Mouse (Mus musculus) adrenal gland, postnatal 25 days (tissue): Measurements from ENCODE around the gene Phyhipl. TPM values are rescaled to one million over a fixed set of nuclear protein-coding genes. Genes with fewer than 3 reads are reported as not detected.

Experiments
- DNase-seq: peaks from one replicate; pipeline ENCODE4 v3.0.0; 2021; ENCODE audit warnings: mixed read lengths
- total RNA-seq: library from RNA; stranded (reverse); gene quantifications from 2 replicates; pipeline ENCODE4 v1.2.3, GENCODE M21; 2021

The Phyhipl gene
- total RNA-seq, 1 experiment from 2014 or later: 3.2 TPM

DNA sequence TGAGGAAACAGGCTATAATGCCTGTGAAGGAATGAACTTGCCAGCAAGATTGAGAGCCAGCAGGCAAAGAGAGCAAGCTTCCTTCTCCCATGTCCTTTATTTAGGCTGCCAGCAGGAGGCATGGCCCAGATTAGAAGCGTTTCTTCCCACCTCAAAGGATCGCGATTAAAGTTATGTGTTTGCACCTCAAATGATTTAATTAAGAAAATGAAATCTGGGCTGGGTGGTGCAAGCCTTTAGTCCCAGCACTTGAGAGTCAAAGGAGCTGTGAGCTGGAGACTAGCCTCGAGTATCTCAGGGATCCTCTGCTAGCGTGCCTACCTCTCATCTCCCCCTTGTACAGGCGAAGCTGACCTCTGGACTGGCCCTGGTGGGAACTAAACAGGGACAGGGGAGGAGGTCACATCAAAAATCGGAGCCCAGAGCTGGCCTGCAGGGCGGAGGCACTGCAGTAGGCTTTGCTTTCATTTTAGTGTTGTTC lies 122.4 kb downstream of the Phyhipl start:
- no peak for DNase-seq

DNA sequence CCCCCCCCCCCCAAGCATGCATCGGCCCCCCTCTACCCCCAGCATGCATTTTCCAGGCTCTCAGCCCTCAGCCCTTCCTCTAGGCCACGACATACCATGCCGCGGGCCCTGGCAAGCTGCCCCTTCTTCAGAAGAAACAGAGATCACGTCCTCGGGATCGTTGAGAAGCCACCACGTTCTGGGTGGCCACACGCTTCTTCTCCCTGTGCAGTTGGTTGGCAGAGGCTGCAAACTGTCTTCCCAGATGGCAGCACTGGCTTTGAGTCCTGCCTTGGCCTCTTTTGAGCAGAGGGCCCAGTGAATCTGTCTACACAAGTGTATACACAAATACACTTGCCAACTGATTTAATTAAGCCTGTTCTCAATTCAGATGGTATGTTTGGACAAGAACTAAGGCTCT lies 123.5 kb downstream of the Phyhipl start:
- DNase-seq: no peak

DNA sequence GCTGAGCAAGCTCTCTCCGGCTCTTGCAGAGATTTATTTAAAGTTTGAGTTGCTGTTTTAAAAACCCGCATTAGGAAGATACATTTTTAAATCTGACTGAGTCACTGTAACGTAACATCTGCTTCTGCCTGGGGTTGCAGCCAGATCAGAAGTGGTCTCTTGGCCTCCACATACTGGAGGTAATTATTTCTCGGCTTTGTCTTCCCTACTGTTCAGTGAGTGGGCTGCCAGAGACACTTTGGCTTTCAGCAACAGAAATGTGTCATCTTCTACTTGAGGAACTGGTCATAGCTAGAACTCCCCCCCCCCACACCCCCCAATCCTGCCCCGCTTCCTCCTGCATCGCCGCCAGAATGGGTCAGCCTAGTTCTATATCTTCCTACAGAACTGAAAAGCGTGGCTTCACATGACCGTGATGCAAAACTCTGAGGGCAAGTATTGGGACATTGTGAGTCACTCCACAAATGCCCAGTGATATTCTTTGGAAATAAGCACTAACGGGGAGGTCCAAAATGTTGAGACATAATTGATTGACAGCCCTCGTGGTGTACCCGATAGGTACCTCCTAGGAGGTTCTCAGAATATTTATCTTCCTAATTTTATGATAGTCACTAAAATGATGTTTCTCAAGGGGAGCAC lies 125.5 kb downstream of the Phyhipl start:
- no peak for DNase-seq

DNA sequence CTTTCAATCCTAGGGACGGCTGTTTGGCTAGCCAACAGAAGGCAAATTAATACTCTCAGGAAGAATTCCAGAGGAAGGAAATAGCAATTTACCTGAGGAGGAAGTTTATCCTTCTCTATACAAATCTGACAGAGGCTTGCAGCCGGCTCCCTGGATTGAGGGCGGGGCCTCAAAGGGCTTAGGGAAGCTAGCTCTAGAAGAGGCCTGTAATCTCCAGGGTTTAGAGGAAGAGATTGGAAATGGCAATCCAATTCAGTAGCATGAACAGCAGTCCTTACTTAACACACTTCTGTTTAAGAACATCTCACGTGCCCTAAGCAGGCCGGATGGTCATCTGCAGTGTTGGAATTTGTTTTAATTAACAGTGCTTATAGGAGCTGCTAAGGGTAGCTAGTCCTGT lies 134.4 kb downstream of the Phyhipl start:
- DNase-seq: no peak

DNA sequence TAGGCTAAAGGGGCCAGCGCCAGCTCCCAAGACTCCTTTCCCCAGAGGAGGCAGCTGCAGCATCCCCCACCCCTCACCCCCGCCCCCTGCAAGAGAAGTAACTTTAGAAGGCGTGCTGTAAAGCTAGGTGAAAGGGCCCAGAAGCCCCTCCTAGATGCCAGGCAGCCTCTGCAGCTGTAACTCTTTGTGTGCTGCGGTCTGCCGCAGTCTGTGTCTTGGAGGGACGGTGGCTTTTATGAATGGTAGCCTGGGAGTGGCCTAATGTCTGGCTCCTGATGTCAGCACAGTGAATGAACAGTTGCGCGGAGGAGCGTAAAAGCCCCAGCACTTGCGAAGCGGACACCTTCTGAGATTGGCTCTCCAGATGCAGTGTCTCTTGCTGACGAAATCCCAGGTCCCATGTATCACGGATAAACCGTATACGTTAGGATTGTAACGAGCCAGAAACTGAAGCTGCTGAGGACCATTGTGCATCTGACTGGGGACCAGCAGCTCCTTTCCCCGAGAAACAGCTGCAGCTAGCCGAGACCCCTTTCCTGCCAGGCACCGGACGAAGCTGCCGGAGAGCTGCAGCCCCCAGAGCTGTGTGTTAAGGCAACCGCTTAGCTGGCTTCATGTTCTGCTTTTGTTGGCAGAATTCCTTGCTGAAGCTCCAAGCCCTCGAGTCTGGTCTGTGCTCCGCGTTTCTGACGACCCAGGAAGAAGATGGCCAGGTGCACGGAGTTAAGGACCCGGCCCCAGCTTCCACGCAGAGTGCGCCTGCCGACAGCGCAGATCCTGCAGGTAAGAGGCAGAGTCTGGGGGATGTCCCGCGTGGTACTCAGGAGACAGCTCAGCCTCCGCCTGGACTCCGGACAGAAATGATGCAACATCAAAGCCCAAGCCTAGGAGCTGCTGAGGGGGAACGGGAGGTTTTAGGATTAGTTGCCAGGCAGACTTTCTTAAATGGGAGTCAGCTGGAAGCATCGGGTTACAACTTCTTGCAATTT lies 135.3 kb downstream of the Phyhipl start:
- DNase-seq: no peak

DNA sequence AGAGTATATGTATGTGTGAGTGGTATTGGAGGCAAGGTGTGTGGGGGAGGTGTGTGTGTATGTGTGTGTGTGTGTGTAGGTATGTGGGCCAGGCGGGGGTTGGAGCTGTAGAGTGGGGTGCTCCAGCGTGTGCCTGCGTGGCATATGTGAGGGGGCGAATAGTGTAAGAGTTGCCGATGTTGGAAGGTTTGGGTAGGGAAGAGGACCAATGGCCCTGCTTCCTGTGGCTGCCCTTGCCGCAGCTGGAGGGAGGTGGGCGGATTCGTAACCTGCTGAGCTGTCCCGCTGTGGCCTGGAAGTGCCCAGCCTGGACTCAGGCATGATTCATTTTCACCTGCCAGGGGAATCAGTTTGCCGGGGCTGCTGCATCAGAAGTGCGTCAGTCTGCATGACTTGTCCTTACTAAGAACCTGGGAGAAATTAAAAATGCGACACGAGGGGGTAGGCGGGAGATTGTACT lies 136.1 kb downstream of the Phyhipl start:
- DNase-seq: peak; percentile 23

DNA sequence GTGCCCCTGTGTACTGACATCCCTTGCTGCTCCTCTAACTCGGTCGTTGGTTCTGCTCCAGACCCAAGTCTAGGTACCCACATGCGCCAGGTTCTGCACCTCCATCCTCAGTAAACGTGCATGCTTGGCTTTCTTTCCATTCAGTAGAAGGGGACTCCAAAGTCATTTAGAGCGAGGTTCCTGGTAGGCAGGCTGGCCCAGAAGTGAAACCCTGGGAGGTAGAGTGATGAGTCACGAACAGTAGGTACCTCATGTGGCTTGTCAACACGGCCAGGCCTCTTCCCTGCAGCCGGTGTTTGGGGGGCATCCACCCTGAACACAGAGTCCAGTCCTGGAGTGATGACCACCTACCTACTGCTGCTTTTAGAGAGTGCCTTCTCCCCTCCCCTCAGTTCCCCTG lies 139.1 kb downstream of the Phyhipl start:
- no peak for DNase-seq

DNA sequence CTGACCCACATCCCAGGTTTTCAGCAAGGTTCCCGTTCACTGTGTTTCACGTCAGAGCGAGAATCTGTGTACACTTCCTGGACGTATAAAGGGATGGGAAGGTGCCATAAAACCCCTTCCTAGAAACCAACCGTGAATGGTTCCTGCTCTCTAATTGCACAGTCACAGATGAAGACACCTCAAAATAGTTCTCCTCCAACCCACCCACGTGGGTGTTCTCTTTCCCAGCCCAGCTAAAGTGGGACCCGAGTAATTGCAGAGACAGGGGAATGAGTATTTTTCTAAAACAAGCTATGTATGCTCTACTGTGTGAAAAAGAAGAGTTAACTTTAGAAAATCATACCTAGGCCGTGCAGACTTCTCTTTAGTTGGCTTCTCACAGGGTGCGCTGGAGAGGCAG lies 140.9 kb downstream of the Phyhipl start:
- no peak for DNase-seq

DNA sequence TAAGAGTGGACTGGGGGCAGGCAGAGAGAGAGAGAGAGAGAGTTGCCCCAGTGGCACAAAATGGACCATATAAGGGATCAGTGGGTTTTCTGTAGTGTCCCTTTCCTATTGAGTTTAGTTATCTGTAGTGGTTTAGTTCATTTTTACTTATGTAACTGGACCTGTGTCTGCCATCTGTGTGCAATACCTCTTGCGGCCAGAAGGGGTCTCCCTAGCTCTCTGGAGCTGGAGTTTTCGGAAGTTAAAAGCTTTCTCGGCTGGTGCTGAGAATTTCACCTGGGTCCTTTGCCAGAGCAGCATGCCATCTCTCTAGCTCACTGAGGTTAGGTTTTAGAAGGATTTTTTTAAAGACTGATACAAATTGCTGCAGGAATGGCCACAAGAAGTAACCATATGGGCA lies 147.9 kb downstream of the Phyhipl start:
- DNase-seq: no peak

Other genes starting within 250 kb of the Phyhipl start
- 16.9 and 17.5 TPM in 2 replicates for gene Fam13c, start 215.5 kb downstream of the Phyhipl start, total RNA-seq